Mouse (Mus musculus) midbrain, embryonic 11.5 days (tissue): Measurements from ENCODE around the gene Acsl5. TPM values are rescaled to one million over a fixed set of nuclear protein-coding genes. Genes with fewer than 3 reads are reported as not detected.
A peak's percentile ranks its signal among the peaks of the same experiment; 100 is the strongest.

ENCODE experiments used
- ATAC-seq: fragments of 200-750 bp; cut with Nextera tagmentation; 2 replicates; pipeline ENCODE4 v1.8.0; 2017; ENCODE audit warnings: moderate TSS enrichment, moderate library complexity; ENCODE audit not compliant: low FRiP score
- DNase-seq: peaks from one replicate; pipeline ENCODE4 v3.0.0; 2015; ENCODE audit warnings: low spot score; ENCODE audit errors: missing footprints
- H3K27ac ChIP-seq: fragments of 300-500 bp; sonication (generic); 2 replicates; pipeline ENCODE4 v1.5.1; 2014; ENCODE audit warnings: low read depth, low read length
- H3K27me3 ChIP-seq: fragments of 300-500 bp; sonication (generic); 2 replicates; pipeline ENCODE4 v1.6.1; 2014; ENCODE audit warnings: mild to moderate bottlenecking, low read length, moderate library complexity, mixed read lengths; ENCODE audit not compliant: control insufficient read depth, insufficient read depth
- H3K36me3 ChIP-seq: fragments of 300-500 bp; sonication (generic); 2 replicates; pipeline ENCODE4 v1.6.1; 2014; ENCODE audit warnings: mild to moderate bottlenecking, low read length, moderate library complexity, mixed read lengths; ENCODE audit not compliant: control insufficient read depth, insufficient read depth
- H3K4me1 ChIP-seq: fragments of 300-500 bp; sonication (generic); 2 replicates; pipeline ENCODE4 v1.6.1; 2014; ENCODE audit warnings: low read length; ENCODE audit not compliant: control insufficient read depth, insufficient read depth
- H3K4me2 ChIP-seq: fragments of 300-500 bp; sonication (generic); 2 replicates; pipeline ENCODE4 v1.6.1; 2014; ENCODE audit warnings: mild to moderate bottlenecking, moderate library complexity
- H3K4me3 ChIP-seq: fragments of 300-500 bp; sonication (generic); 2 replicates; pipeline ENCODE4 v1.5.1; 2014; ENCODE audit warnings: low read depth, low read length
- H3K9ac ChIP-seq: fragments of 300-500 bp; sonication (generic); 2 replicates; pipeline ENCODE4 v1.6.1; 2014; ENCODE audit warnings: low read length
- H3K9me3 ChIP-seq: fragments of 300-500 bp; sonication (generic); 2 replicates; pipeline ENCODE4 v1.6.1; 2016; ENCODE audit warnings: low read length; ENCODE audit not compliant: control insufficient read depth
- WGBS: fragments of 180-500 bp; shearing (Covaris S2); extraction: QIAGEN DNeasy Blood & Tissue Kit; methylation state at CpG from one replicate; pipeline ENCODE4 v1.1.7; 2014; 5-methylcytosine and 5-hydroxymethylcytosine counted together
- polyA plus RNA-seq: library from polyadenylated mRNA; unstranded; fragments of >200 nt; fragmentation: Nextera tagmentation; extraction: Ambion mirVana; gene quantifications from 2 replicates; pipeline ENCODE4 v1.2.1, GENCODE M21; 2014

Gene Acsl5
- polyA plus RNA-seq, 1 experiment from 2014 or later = 17.3 TPM

- Histone ChIP-seq H3K4me3 (no peak overlapping the region), H3K4me1 (no peaks in the 10 kb centered on the region), H3K9me3 (no peaks in the 10 kb centered on the region), H3K4me2 (no peak overlapping the region), H3K27me3 (no peaks in the 10 kb centered on the region), H3K36me3 (peaks cover 19% of the 10 kb centered on the region), H3K9ac (no peak overlapping the region), H3K27ac (no peak overlapping the region)
- ATAC-seq (no peak), DNase-seq (no peak)
- WGBS = 97% methylated on average over 1 of the region's 1 CpGs
Measured at GRCm38 (mm10) chr19:55299378-55299777, 47.6 kb downstream of the Acsl5 start.

- WGBS = 94% methylated on average over 3 of the region's 3 CpGs
- H3K4me1 ChIP-seq = no peaks in the 10 kb centered on the region
- ATAC-seq (no peak), DNase-seq (no peak)
- no peaks in the 10 kb centered on the region for H3K9me3 ChIP-seq
- no peak overlapping the region for H3K27ac ChIP-seq
- no peak overlapping the region for H3K4me3 ChIP-seq
- peaks cover 19% of the 10 kb centered on the region for H3K36me3 ChIP-seq
- no peak overlapping the region for H3K9ac ChIP-seq
- no peaks in the 10 kb centered on the region for H3K27me3 ChIP-seq
- H3K4me2 ChIP-seq = no peak overlapping the region
Measured at GRCm38 (mm10) chr19:55300525-55300924, 48.8 kb downstream of the Acsl5 start.

DNA sequence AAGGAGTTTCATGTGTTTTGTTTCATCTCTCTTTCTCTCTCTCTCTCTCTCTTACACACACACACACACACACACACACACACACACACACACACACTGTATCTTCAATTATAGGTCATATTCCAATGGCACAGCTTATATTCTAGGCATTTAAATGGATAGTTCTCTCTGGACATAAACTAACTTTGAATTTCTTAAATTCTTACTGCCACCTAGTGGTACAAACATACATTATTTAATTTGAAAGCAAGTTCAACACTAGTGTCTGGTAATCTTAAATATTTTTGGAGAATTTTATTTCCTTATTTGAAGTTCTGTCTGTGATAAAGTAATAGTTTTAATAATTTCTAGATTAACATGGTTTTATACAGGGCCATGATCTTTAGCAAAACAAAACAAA is 53.3 kb downstream of the Acsl5 start:
- Histone ChIP-seq H3K27me3 (no peaks in the 10 kb centered on the region), H3K36me3 (peaks cover 22% of the 10 kb centered on the region), H3K4me1 (no peaks in the 10 kb centered on the region), H3K9me3 (no peaks in the 10 kb centered on the region), H3K4me3 (no peak overlapping the region), H3K9ac (no peak overlapping the region), H3K4me2 (no peak overlapping the region), H3K27ac (no peak overlapping the region)
- DNase-seq = no peak
- no peak for ATAC-seq

- WGBS = 88% methylated on average over 8 of the region's 8 CpGs
- H3K4me2 ChIP-seq = no peak overlapping the region
- no peaks in the 10 kb centered on the region for H3K27me3 ChIP-seq
- H3K4me1 ChIP-seq = peaks cover 16% of the 10 kb centered on the region
- H3K36me3 ChIP-seq = peaks cover 18% of the 10 kb centered on the region; the same call in 1 of the 2 replicates
- H3K27ac ChIP-seq = no peak overlapping the region
- no peak for DNase-seq
- ATAC-seq = no peak
- no peaks in the 10 kb centered on the region for H3K9me3 ChIP-seq
- no peak overlapping the region for H3K9ac ChIP-seq
- no peak overlapping the region for H3K4me3 ChIP-seq
Measured at GRCm38 (mm10) chr19:55311874-55312273, 60.1 kb downstream of the Acsl5 start.

DNA sequence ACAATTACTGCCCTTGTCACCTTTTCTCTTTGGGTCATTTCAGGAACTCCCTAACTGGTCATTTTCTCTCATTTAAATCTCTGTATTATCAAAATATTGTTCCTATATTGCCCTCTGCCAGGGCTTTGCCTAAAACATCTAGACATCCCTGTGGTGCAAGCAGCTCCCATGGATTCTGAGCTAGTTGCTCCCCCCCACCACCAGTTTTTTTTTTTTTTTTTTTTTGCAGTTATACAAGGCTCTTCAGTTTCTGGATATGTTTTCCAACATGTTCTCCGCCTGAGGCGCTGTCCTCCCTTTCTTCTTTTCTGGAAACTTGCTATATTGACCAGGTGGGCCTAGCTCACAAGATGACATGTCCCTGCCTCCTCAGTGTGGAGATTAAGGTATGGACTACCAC is 61.9 kb downstream of the Acsl5 start:
- ATAC-seq (no peak), DNase-seq (no peak)
- Histone ChIP-seq H3K9ac (no peak overlapping the region), H3K9me3 (no peaks in the 10 kb centered on the region), H3K27ac (no peak overlapping the region), H3K4me2 (no peak overlapping the region), H3K27me3 (no peaks in the 10 kb centered on the region), H3K36me3 (peaks cover 14% of the 10 kb centered on the region; the same call in 1 of the 2 replicates), H3K4me1 (peaks cover 18% of the 10 kb centered on the region), H3K4me3 (no peak overlapping the region)
- WGBS = 95% methylated on average over 2 of the region's 2 CpGs

DNA sequence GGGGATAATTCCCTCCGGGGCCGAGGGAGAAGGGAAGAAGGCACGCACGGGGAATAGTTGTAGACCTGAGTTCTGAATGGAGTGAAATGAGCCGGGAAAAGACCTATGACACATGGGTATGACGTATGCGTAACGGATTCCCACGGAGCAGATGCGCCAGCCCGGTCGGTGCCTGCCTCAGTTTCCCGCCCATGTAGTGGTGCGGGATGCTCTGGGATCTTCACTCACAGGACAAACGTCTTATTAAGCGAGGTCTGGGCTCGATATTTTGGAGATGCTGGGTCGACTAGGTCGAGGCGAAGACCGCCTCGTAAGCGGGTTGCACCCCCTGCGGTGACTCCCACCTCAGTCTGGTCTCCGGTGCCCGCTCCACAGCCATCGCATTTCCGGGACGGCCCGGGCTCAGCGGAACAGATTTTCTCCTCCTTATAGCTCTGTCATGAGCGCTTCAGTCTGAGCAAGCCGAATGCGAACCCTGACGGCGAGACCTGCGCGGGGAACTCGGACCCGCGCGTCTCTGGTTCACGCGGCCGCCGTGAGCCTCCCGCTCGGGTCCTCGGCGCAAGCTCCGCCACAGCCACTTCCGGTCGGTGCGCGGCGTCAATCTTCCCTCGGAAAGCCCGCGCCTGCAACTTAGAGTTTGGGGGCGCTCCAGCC is 63.8 kb downstream of the Acsl5 start, which contains the start of gene Zdhhc6:
TSS of gene Zdhhc6 (minus strand) at position 581 of the 657 bp plus-strand sequence.
- H3K27me3 ChIP-seq = no peaks in the 10 kb centered on the region
- H3K4me2 ChIP-seq = peak within 1 kb of the TSS; percentile 68
- H3K4me1 ChIP-seq = peaks cover 18% of the 10 kb centered on the region
- H3K27ac ChIP-seq = peak within 1 kb of the TSS; percentile 48
- peaks cover 4% of the 10 kb centered on the region; the same call in 1 of the 2 replicates for H3K36me3 ChIP-seq
- peak within 1 kb of the TSS; percentile 67 for H3K4me3 ChIP-seq
- no peaks in the 10 kb centered on the region for H3K9me3 ChIP-seq
- peak within 1 kb of the TSS; percentile 86 for H3K9ac ChIP-seq
- under 1% methylated on average over 60 of the region's 60 CpGs for WGBS
- DNase-seq = peak; percentile 99
- peak; percentile 84 for ATAC-seq

DNA sequence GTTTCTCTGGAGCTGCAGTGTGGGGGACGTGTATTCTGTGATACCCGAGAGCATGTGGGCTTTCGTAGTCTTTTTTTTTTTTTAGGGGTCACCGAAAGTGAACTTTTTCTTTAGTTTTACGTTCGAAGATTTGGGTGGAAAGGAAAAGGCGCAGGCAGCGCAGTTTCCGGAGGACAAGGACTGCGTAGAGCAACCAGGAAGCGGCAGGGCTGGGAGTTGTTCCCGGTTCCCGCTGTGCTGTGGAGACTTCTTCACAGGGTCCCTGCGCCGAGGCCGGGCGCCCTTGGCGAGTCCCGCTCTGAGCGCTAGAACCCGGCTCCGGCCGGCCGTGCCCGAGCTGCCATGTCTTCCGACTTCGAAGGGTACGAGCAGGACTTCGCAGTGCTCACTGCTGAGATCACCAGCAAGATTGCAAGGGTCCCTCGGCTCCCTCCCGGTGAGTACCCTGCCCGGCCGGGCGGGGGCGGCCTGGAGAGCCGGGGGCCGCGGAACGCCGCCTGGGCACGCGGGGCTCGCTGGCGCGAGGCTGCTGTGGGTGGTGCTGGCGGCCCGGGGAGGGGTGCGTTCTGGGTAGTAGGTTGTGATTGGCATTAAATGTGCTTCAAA is 64.5 kb downstream of the Acsl5 start, which contains the start of gene Vti1a:
TSS of gene Vti1a (plus strand) at position 187 of the 606 bp plus-strand sequence.
- peak; percentile 94 for ATAC-seq
- peak within 1 kb of the TSS; percentile 48 for H3K27ac ChIP-seq

GRCm38 (mm10) chr19:55316901-55317300 is 65.2 kb downstream of the Acsl5 start:
- Histone ChIP-seq H3K9ac (peak overlapping the region; percentile 86; the same call in 1 of the 2 replicates), H3K4me2 (peak overlapping the region; percentile 68), H3K27ac (no peak overlapping the region), H3K4me1 (peaks cover 18% of the 10 kb centered on the region), H3K9me3 (no peaks in the 10 kb centered on the region), H3K27me3 (no peaks in the 10 kb centered on the region), H3K36me3 (no peaks in the 10 kb centered on the region), H3K4me3 (peak overlapping the region; percentile 67)
- no peak for ATAC-seq
- DNase-seq = peak; percentile 84
- WGBS = 61% methylated on average over 10 of the region's 10 CpGs

More for the DNA sequence above, 64.5 kb downstream of the Acsl5 start, which contains the start of gene Vti1a:
- Histone ChIP-seq H3K27me3 (no peaks in the 10 kb centered on the region), H3K4me2 (peak within 1 kb of the TSS; percentile 68), H3K9ac (peak within 1 kb of the TSS; percentile 86), H3K4me3 (peak within 1 kb of the TSS; percentile 67), H3K9me3 (no peaks in the 10 kb centered on the region), H3K4me1 (peaks cover 18% of the 10 kb centered on the region), H3K36me3 (no peaks in the 10 kb centered on the region)
- peak; percentile 98 for DNase-seq
- WGBS = under 1% methylated on average over 48 of the region's 48 CpGs

- Histone ChIP-seq H3K4me2 (no peak overlapping the region), H3K9me3 (no peaks in the 10 kb centered on the region), H3K4me3 (no peak overlapping the region), H3K4me1 (peaks cover 18% of the 10 kb centered on the region), H3K27ac (no peak overlapping the region), H3K9ac (no peak overlapping the region), H3K36me3 (no peaks in the 10 kb centered on the region), H3K27me3 (no peaks in the 10 kb centered on the region)
- ATAC-seq = no peak
- DNase-seq = no peak
- 83% methylated on average over 3 of the region's 3 CpGs for WGBS
Measured at GRCm38 (mm10) chr19:55319036-55319435, 67.3 kb downstream of the Acsl5 start.
